Mouse (Mus musculus): ENCODE data around the gene Gm960. TPM values are rescaled to one million over a fixed set of nuclear protein-coding genes. Genes with fewer than 3 reads are reported as not detected.

The Gm960 gene
- polyA plus RNA-seq, 1 experiment from 2014 or later = 2.8 TPM

DNA sequence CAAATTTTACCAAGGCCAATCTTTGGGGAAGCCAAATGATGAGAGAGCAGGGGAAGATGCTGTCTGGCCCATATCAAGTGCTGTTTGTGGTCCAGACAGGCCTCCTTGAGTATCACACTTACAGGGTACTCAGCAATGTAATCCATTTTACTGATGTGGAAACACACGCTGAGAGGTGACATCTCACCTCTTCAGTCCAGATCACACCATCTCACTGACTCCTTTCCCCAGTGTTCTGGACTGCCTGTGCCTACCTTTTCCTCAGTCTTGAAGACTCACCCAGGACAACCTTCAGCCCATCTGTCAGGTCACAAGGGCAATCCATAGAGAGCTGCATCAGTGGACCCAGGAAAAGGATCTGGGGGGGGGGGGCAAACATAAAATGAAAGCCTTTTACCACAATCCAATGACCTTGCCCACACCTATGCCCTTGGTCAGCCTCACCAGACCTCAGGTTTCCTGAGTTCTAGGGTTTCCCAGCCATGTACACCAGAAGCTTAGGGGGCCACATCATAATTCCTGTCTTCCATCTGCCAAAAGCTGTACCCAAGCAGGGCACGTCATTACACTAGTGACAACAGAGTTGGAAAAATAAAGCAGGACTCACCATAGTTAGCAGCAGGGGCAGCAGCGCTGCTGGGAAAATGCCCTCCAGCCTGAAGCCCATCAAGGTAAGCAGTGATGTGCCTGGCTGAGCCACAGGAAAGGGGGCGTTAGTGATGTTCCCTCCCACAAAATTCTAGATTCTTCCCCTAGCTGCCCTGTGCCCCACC is 73.9 kb downstream of the Gm960 start:
- DNase-seq (ENCODE audit: low spot score) = no peak

DNA sequence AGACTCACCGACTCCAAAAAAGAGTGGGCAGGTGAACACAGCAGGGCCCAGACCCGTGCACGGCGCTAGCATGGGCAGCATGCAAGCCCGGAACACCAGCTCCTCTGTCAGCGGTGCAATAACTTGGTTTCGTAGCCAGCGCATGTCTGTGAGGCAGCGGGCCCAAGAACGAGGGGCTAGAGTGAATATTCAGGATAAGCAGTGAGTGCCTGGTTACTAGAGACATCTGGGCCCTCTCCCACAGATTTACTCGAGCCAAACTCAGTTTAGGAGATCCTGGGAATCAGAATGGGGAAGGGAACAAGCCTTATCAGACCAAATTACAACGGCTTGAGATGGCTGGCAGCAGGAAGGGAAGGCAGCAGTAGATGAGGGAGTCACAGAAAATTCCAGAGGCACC is 74.5 kb downstream of the Gm960 start:
- DNase-seq (ENCODE audit: low spot score) = no peak

- no peak for DNase-seq (ENCODE audit: low spot score)
Measured at GRCm38 (mm10) chr19:4623419-4623818, 75.0 kb downstream of the Gm960 start.

GRCm38 (mm10) chr19:4622780-4623179 is 75.7 kb downstream of the Gm960 start:
- no peak for DNase-seq (ENCODE audit: low spot score)

DNA sequence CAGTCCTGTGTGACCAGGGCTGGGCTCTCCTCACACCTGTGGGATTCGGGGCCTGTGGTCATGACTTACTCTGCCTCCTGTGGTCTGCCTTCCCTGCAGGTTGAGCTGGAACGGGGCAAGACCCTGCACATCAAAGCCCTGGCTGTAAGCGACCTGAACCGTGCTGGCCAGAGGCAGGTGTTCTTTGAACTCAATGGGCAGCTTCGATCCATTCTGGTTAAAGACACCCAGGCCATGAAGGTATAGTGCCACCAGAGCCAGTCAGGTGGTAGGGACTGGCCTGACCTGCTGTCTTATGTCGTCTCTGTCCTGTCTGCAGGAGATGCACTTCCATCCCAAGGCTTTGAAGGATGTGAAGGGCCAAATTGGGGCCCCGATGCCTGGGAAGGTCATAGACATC is 77.7 kb downstream of the Gm960 start:
- DNase-seq (ENCODE audit: low spot score) = no peak

GRCm38 (mm10) chr19:4619461-4619860 is 79.0 kb downstream of the Gm960 start:
- no peak for DNase-seq (ENCODE audit: low spot score)

GRCm38 (mm10) chr19:4618183-4618582 is 80.3 kb downstream of the Gm960 start:
- no peak for DNase-seq (ENCODE audit: low spot score)

DNA sequence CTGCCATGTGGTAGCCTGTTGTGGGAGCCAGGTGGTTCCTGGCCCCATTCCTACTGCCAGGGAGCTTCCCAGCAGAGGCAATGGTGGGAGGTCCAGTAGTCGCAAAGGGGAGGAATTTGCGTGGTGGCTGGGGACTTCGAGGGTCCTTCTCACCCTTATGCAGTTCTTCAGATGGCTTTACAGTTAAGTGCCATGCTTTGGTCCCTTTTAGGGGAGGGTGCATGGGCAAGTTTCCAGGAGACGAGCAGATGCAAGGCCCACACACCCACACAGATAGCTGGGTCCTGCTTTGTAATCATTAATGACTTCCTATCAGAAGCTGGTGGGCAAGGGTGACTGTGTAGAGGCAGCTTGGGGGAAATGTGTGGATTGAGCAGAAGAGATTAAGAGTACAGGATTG is 81.9 kb downstream of the Gm960 start:
- no peak for DNase-seq (ENCODE audit: low spot score)

DNA sequence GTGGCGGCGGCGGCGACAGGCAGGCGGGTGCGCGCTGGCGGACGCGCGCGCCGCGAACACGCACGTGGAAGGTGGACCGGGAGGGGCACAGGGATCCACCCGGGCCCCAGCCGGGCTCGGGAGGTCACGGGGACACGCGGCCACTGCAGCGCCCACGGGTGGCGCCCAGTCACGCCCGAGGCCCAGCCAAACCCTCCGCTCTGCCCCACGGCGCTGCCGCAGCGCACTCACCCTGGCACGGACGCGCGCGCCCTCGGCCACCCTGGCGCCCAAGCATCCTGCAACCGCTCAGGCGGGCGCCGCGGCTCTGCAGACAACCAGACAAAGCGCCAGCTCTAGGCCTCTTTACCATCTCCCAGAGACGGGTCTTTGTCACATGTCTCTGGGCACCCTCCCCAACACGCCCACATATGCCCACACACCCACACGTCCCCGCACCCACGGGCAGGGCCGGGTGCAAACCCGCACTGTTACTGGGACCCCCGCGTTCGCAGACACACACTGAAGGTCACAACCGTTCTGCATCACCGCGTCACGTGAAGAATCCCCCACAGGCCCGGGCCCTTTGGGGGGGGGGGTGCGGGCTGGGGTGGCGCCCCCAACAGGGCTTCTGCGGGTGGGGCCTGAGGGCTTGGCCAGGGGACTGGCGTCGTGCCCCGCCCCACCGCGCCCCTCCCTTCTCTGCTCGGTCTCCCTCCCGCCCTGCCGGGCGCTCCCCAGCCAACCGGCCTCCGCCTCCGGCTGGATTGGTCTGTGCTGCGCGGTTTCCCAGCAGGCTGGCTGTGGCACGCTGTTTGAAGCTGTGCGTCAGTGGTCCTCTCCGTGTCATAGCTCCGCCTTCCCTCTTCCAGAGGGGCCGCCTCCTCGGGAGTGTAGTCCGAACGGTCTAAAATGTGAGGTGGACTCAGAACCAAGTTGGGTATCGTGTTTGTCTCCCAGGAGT is 83.0 kb downstream of the Gm960 start, which contains the start of gene Lrfn4:
Gene Lrfn4 (minus strand): TSS at position 517 of the 943 bp plus-strand sequence.
- DNase-seq (ENCODE audit: low spot score) = peak; percentile 54

DNA sequence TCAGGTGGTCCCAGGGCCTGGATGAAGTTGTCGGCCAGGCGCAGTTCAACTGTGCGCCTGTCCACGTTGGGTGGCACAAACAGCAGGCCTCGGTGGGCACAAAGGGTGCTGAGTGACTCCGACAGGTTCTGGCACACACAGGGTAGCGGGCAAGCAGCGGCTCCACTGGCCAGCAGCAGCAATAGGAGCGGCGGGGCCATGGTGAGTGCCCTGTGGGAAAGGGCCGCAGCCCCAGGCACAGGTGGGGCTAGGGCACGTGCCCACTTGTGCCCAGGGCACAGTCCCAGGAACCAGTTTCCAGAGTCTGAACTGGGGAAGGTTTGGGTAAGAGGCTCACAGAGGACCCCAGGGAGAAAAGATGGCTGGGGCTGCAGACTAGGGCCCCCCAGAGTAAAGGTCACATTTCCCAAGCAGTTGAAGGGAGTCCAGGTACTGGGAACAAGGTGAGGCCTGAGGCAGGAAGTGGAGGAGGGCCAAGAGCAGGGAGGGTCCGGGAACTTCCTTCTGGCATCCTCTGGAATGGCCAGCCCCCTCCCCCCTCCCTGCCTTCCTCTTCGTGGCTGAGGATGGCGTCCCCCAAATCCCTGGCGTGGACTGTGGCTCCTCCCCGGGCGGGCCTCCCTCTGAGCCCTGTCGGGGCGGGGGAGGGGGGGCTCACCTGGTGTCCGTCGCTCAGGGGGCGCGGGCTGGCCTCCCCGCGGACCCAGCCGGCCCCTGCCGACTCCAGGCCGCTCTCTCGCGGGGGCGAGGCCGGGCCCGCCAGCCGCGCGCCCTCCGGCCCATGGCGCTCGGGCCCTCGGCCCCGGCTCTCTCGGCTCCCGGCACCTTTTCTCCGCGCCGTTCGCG is 83.9 kb downstream of the Gm960 start:
- no peak for DNase-seq (ENCODE audit: low spot score)

GRCm38 (mm10) chr19:4613464-4614304 is 84.8 kb downstream of the Gm960 start:
- DNase-seq (ENCODE audit: low spot score) = no peak

GRCm38 (mm10) chr19:4612181-4612961 is 86.1 kb downstream of the Gm960 start:
- DNase-seq (ENCODE audit: low spot score) = no peak

- DNase-seq (ENCODE audit: low spot score) = no peak
Measured at GRCm38 (mm10) chr19:4610109-4610508, 88.4 kb downstream of the Gm960 start.

DNA sequence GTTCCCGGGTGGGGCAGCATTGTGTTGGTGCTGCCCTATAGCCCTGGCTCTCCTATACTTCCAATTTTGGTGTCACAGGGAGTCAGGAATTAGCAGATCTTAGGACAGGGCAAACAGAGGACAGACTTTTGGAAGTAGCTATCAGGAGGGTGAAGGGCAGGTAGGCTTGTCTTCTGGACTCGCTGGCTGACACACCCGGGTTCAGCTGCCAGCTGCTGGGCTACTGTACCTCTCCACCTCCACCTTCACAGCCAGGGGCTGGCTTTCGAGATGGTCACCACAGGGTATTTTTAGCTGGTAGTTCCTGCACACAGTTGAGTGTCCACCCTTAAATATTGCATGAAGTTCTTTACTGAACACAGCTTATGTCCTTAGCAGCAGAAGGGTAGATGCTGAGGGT is 90.0 kb downstream of the Gm960 start:
- no peak for DNase-seq (ENCODE audit: low spot score)

DNA sequence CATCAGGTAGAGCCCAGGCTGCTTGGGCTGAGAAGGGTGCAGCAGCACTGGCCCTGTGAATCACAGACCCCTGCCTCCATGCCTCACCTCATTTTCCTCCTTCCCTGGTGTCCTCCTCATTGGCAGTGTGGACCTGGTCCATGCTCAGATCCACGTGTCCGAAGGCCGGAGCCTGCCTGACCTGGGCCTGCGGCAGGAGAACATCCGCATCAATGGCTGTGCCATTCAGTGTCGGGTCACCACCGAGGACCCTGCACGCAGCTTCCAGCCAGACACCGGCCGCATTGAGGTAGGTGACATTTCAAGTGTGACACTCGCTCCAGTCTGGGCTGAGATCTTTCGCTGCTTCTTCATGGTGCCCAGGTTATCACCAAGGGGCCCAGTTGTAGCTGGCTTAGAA is 91.1 kb downstream of the Gm960 start:
- DNase-seq (ENCODE audit: low spot score) = no peak

- DNase-seq (ENCODE audit: low spot score) = no peak
Measured at GRCm38 (mm10) chr19:4605654-4606053, 92.8 kb downstream of the Gm960 start.

GRCm38 (mm10) chr19:4603801-4604723 is 94.4 kb downstream of the Gm960 start:
- peak; percentile 41 for DNase-seq (ENCODE audit: low spot score)

GRCm38 (mm10) chr19:4602459-4602858 is 96.0 kb downstream of the Gm960 start:
- DNase-seq (ENCODE audit: low spot score) = no peak

GRCm38 (mm10) chr19:4596071-4596470 is 102.4 kb downstream of the Gm960 start:
- DNase-seq (ENCODE audit: low spot score) = no peak

Data from thymus, postnatal 0 days (tissue).